28 mouse cellular contexts compared by ENCODE assay signal in the genomic region with DNA sequence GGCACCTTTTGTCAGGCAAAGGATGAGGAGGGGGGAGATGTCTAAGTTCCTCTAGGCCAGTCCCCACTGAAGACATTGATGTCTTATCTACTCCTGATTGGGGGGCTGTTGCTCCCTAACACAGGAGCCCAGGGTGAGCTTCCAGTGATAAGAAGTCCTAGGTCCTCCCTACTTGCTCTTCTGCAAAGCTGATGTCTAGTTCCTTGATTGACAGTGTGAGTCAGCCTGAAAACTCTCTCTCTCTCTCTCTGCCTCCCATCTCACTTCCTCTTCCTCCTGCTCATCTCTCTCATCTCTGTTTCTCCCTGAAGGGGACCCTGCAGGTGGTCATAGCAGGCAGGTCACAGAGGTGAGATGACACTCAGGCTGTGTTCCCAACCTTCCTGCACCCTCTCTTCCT. TPM values are rescaled to one million over a fixed set of nuclear protein-coding genes. Genes with fewer than 3 reads are reported as not detected.
DNase-seq lines count a peak whose midpoint lies in the region; ATAC-seq and TF ChIP-seq lines count a peak whose summit lies in the region.
"Had no signal": no experiment of that assay in that cellular context is flagged by ENCODE, and none has a peak within 500 bp of the region (broad histone marks: within the 10 kb centered on the region; RNA-seq: fewer than 3 reads in every experiment).

No protein-coding gene starts in this region.

- H3K9me3 ChIP-seq in MEL (replicated peaks; ENCODE audit: insufficient read depth, low read length): no peaks in the 10 kb centered on the region
- H3K9me3 ChIP-seq in hindbrain, embryonic 12.5 days (replicated peaks): no peaks in the 10 kb centered on the region
- H3K9me3 ChIP-seq: embryonic facial prominence, embryonic 12.5 days; hindbrain, embryonic 10.5 days; limb, embryonic 12.5 days; lung, embryonic 15.5 days; neural tube, embryonic 13.5 days had no signal

- peak overlapping the region; percentile 81 for H3K27ac ChIP-seq in MEL (ENCODE audit: control insufficient read depth, low read depth, low read length)
- no peak overlapping the region for H3K27ac ChIP-seq in hindbrain, embryonic 12.5 days
- H3K27ac ChIP-seq: embryonic facial prominence, embryonic 12.5 days; heart, adult 2 months; heart, embryonic 13.5 days; hindbrain, embryonic 10.5 days; limb, embryonic 12.5 days; lung, embryonic 15.5 days; midbrain, embryonic 12.5 days; neural tube, embryonic 13.5 days had no signal

- no peak for TF ChIP-seq RAD21 in MEL (IDR thresholded peaks at IDR 0.05; ENCODE audit: low read depth, low read length)

- ATAC-seq in hindbrain, embryonic 12.5 days (ENCODE audit: low FRiP score): no peak
- ATAC-seq: forebrain, embryonic 14.5 days; hindbrain, embryonic 16.5 days; intestine, embryonic 16.5 days had no signal

- peaks cover 0 to 25% of the 10 kb centered on the region in 2 experiments; a peak in 2 of 4 replicates for H3K36me3 ChIP-seq in MEL (ENCODE audit: control insufficient read depth in 1 of 2, insufficient read depth in 2 of 2, low read length in 2 of 2)
- no peaks in the 10 kb centered on the region for H3K36me3 ChIP-seq in myocyte (ENCODE audit: control insufficient read depth, insufficient read depth)
- no peaks in the 10 kb centered on the region for H3K36me3 ChIP-seq in hindbrain, embryonic 12.5 days
- H3K36me3 ChIP-seq: embryonic facial prominence, embryonic 12.5 days; heart, embryonic 13.5 days; hindbrain, embryonic 10.5 days; limb, embryonic 12.5 days; lung, embryonic 15.5 days; midbrain, embryonic 12.5 days; neural tube, embryonic 13.5 days had no signal

- H3K4me3 ChIP-seq in MEL (ENCODE audit: control insufficient read depth in 1 of 2, insufficient read depth in 1 of 2, low read depth in 2 of 2, low read length in 2 of 2) (no peak overlapping the region), myocyte (no peak overlapping the region)
- no peak overlapping the region for H3K4me3 ChIP-seq in hindbrain, embryonic 12.5 days
- H3K4me3 ChIP-seq: embryonic facial prominence, embryonic 12.5 days; heart, adult 2 months; heart, embryonic 13.5 days; hindbrain, embryonic 10.5 days; limb, embryonic 12.5 days; lung, embryonic 15.5 days; megakaryocyte, embryonic 14.5 days; midbrain, embryonic 12.5 days; neural tube, embryonic 13.5 days had no signal

- H3K27me3 ChIP-seq in MEL (ENCODE audit: control insufficient read depth in 1 of 2, insufficient read depth in 2 of 2, low read length in 2 of 2): no peaks in the 10 kb centered on the region
- no peaks in the 10 kb centered on the region for H3K27me3 ChIP-seq in myocyte (ENCODE audit: control insufficient read depth, insufficient read depth, insufficient read length)
- no peaks in the 10 kb centered on the region for H3K27me3 ChIP-seq in hindbrain, embryonic 12.5 days
- H3K27me3 ChIP-seq: embryonic facial prominence, embryonic 12.5 days; heart, embryonic 13.5 days; limb, embryonic 12.5 days; lung, embryonic 15.5 days; midbrain, embryonic 12.5 days; neural tube, embryonic 13.5 days had no signal

- DNase-seq in CD4-positive, CD25-positive, alpha-beta regulatory T cell, adult 2 months (ENCODE audit: low read depth, low spot score): peak; percentile 26
- peak; percentile 91 for DNase-seq in MEL (ENCODE audit: low read depth, low spot score)
- peak; percentile 34 for DNase-seq in induced T-regulatory cell, adult 2 months (ENCODE audit: low read depth)
- DNase-seq in natural killer cell, adult 2 months (ENCODE audit: low spot score in 2 of 2): no peak
- DNase-seq in cerebellum, adult 11 months: no peak
- DNase-seq: adrenal gland, adult 8-10 months; cerebellum, adult 9-10 months; cerebellum, postnatal 36 days; embryo, embryonic 11 days; gastrocnemius, postnatal 36 days; heart, adult 2 months; heart, postnatal 10 days; kidney, postnatal 14 days; layer of hippocampus, adult 9-11 months; thymus, postnatal 36 days had no signal

- TF ChIP-seq EP300 in MEL (IDR thresholded peaks at IDR 0.05; ENCODE audit: low read depth in 1 of 2, low read length in 2 of 2): peak; percentile 82 to 90

- H3ac ChIP-seq in myocyte (ENCODE audit: control insufficient read depth, insufficient read length): no peak overlapping the region

- TF ChIP-seq POLR2A in MEL (IDR thresholded peaks at IDR 0.05; ENCODE audit: control insufficient read depth in 1 of 2, insufficient read depth in 1 of 2, low read depth in 1 of 2, low read length in 2 of 2, poor library complexity in 1 of 2) (0 out of 4 replicates have a peak, but pooled peaks of 1 of the 2 experiments have one; percentile 1), myocyte (IDR thresholded peaks at IDR 0.05; ENCODE audit: insufficient read length, low read depth) (no peak)

- no peak overlapping the region for H3K9ac ChIP-seq in MEL (ENCODE audit: control insufficient read depth, low read depth, low read length, poor library complexity, severe bottlenecking)
- no peak overlapping the region for H3K9ac ChIP-seq in hindbrain, embryonic 12.5 days
- H3K9ac ChIP-seq: embryonic facial prominence, embryonic 12.5 days; heart, embryonic 13.5 days; limb, embryonic 12.5 days; lung, embryonic 15.5 days; midbrain, embryonic 12.5 days; neural tube, embryonic 13.5 days had no signal

- peaks cover 6 to 35% of the 10 kb centered on the region in 2 experiments for H3K4me1 ChIP-seq in MEL (ENCODE audit: control insufficient read depth in 1 of 2, insufficient read depth in 2 of 2, low read length in 2 of 2)
- H3K4me1 ChIP-seq in hindbrain, embryonic 12.5 days: peaks cover 17% of the 10 kb centered on the region

- peak overlapping the region; percentile 61 for H3K4me2 ChIP-seq in myocyte (ENCODE audit: low read depth)
- H3K4me2 ChIP-seq in hindbrain, embryonic 12.5 days (replicated peaks): no peak overlapping the region
- H3K4me2 ChIP-seq: embryonic facial prominence, embryonic 12.5 days; heart, embryonic 13.5 days; limb, embryonic 12.5 days; lung, embryonic 15.5 days; midbrain, embryonic 12.5 days; neural tube, embryonic 13.5 days had no signal

- no peak for TF ChIP-seq CTCF in MEL (IDR thresholded peaks at IDR 0.05 in 2 of 3, conservative IDR thresholded peaks at IDR 0.05 in 1 of 3; ENCODE audit: control insufficient read depth in 1 of 3, insufficient read depth in 1 of 3, low read depth in 2 of 3, low read length in 3 of 3, poor library complexity in 1 of 3, severe bottlenecking in 1 of 3)

- H3K79me2 ChIP-seq in MEL (ENCODE audit: control insufficient read depth, insufficient read depth, low read length, poor library complexity): no peaks in the 10 kb centered on the region
- peaks cover 65% of the 10 kb centered on the region for H3K79me2 ChIP-seq in myocyte (ENCODE audit: control insufficient read depth, insufficient read depth)

TF ChIP-seq in MEL, 35 proteins besides CTCF, POLR2A, EP300 and RAD21 (continues in another document):
- TF ChIP-seq GABPA (IDR thresholded peaks at IDR 0.05; ENCODE audit: low read depth, low read length): no peak
- TF ChIP-seq ELF1 (IDR thresholded peaks at IDR 0.05; ENCODE audit: low read depth, low read length): peak; percentile 68; the same call in 1 of the 2 replicates
- TF ChIP-seq MYB (IDR thresholded peaks at IDR 0.05; ENCODE audit: low read depth, low read length): no peak
- peak; percentile 97 for TF ChIP-seq GATA1 (IDR thresholded peaks at IDR 0.05; ENCODE audit: low read depth, low read length)
- TF ChIP-seq USF1 (IDR thresholded peaks at IDR 0.05; ENCODE audit: low read depth, low read length): no peak
- no peak for TF ChIP-seq KAT2A (conservative IDR thresholded peaks at IDR 0.05; ENCODE audit: low read depth, low read length)
- no peak for TF ChIP-seq MAFK (IDR thresholded peaks at IDR 0.05; ENCODE audit: borderline replicate concordance, low read depth, low read length)
- TF ChIP-seq JUND (IDR thresholded peaks at IDR 0.05; ENCODE audit: low read depth, low read length): peak; percentile 97
- TF ChIP-seq ZC3H11A (IDR thresholded peaks at IDR 0.05; ENCODE audit: low read depth, low read length): no peak
- TF ChIP-seq SMC3 (IDR thresholded peaks at IDR 0.05; ENCODE audit: low read depth, low read length): no peak
- TF ChIP-seq E2F4 (IDR thresholded peaks at IDR 0.05; ENCODE audit: borderline replicate concordance, low read depth, low read length): no peak
- TF ChIP-seq TCF12 (IDR thresholded peaks at IDR 0.05; ENCODE audit: low read depth, low read length): peak; percentile 76; the same call in 1 of the 2 replicates
- TF ChIP-seq MAZ (IDR thresholded peaks at IDR 0.05; ENCODE audit: low read depth, low read length): peak; percentile 90; the same call in 1 of the 2 replicates
- TF ChIP-seq MYC (IDR thresholded peaks at IDR 0.05; ENCODE audit: low read depth, low read length): peak; percentile 88

TF ChIP-seq in myocyte, 11 proteins besides CTCF, POLR2A, EP300 and RAD21:
- no peak for TF ChIP-seq E2F4 (IDR thresholded peaks at IDR 0.05; ENCODE audit: insufficient read depth)
- TF ChIP-seq MYOG (IDR thresholded peaks at IDR 0.05; ENCODE audit: control insufficient read depth in 1 of 3, insufficient read depth in 1 of 3, insufficient read length in 2 of 3, low read depth in 2 of 3): no peak
- TF ChIP-seq MAX (IDR thresholded peaks at IDR 0.05; ENCODE audit: low read depth): no peak
- TF ChIP-seq REST (IDR thresholded peaks at IDR 0.05; ENCODE audit: insufficient read depth, insufficient read length): no peak
- no peak for TF ChIP-seq MYOD1 (IDR thresholded peaks at IDR 0.05; ENCODE audit: control insufficient read depth in 1 of 3, insufficient read length in 2 of 3, low read depth in 2 of 3)
- TF ChIP-seq TCF12 (IDR thresholded peaks at IDR 0.05; ENCODE audit: insufficient read depth, poor library complexity, severe bottlenecking): no peak
- no peak for TF ChIP-seq TCF3 (IDR thresholded peaks at IDR 0.05; ENCODE audit: insufficient read length, low read depth)
- no peak for TF ChIP-seq SRF (IDR thresholded peaks at IDR 0.05; ENCODE audit: control insufficient read depth, insufficient read length, low read depth)
- TF ChIP-seq POLR2AphosphoS2 (IDR thresholded peaks at IDR 0.05; ENCODE audit: insufficient read length, low read depth): no peak
- TF ChIP-seq USF1 (IDR thresholded peaks at IDR 0.05; ENCODE audit: low read depth): no peak
- no peak for TF ChIP-seq CEBPB (IDR thresholded peaks at IDR 0.05; ENCODE audit: insufficient read depth, poor library complexity, severe bottlenecking)
TF ChIP-seq in myocyte: peak in this region for 0.

RNA-seq across cellular contexts. Expression of a gene that starts 58.4 kb away (rescaled TPM):
- 163 and 205 TPM in 2 replicates for total RNA-seq in MEL (2012; rRNA removed)
- polyA plus RNA-seq in MEL (2012; ENCODE audit: insufficient read depth in 1 of 2, insufficient read length in 2 of 2, low read depth in 1 of 2, low replicate concordance in 2 of 2, missing spikeins in 1 of 2) (100 to 1,000 TPM in 1 of 2 experiments, 10 to 100 TPM in 1; 49.7 to 196 TPM), myocyte (2012; fragmentation: generic; extraction: Trizol) (253 TPM)
- polyA plus RNA-seq in hindbrain, embryonic 12.5 days (2016; fragmentation: Nextera tagmentation; extraction: Ambion mirVana): 165 and 179 TPM in 2 replicates

Comparison
In these comparisons a context has a peak if more than half of its experiments do, and no peak if none do; other contexts are left out.
1. DNase-seq: peak in CD4-positive, CD25-positive, alpha-beta regulatory T cell, adult 2 months (single experiment), MEL (single experiment) and induced T-regulatory cell, adult 2 months (single experiment); none in natural killer cell, adult 2 months (0 of 2) and cerebellum, adult 11 months (single experiment).